In the genomic region with DNA sequence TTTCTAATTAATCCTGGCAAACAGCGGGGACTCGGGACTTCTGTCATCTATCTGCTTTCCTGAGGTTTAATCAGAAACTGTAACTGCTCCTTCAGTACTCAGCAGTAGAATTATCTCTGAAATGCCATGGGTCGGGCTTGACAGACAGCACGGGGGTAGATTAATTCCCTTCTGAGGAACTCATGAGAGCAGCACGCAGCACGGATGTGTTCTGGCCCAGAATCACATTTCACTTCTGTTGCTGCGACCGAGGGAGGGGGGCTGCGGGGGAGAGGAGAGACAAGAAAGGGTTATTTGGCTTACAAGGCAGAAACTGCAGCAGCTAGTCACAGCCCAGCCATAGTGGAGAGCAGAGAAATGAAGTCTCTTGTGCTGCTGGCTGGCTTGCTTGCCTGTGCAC, we compare ENCODE assay signal across 9 mouse cellular contexts. TPM values are rescaled to one million over a fixed set of nuclear protein-coding genes. Genes with fewer than 3 reads are reported as not detected.
DNase-seq lines count a peak whose midpoint lies in the region; ATAC-seq and TF ChIP-seq lines count a peak whose summit lies in the region.
"Had no signal": no experiment of that assay in that cellular context is flagged by ENCODE, and none has a peak within 500 bp of the region (broad histone marks: within the 10 kb centered on the region; RNA-seq: fewer than 3 reads in every experiment).

No protein-coding gene starts in this region.

- no peak overlapping the region for H3K4me2 ChIP-seq in forebrain, embryonic 11.5 days (ENCODE audit: low read depth, low read length, severe bottlenecking)
- H3K4me2 ChIP-seq in hindbrain, embryonic 13.5 days, result no peak overlapping the region
- H3K4me2 ChIP-seq in liver, embryonic 14.5 days (ENCODE audit: low read depth), result peak overlapping the region; percentile 58

- no peak for TF ChIP-seq CTCF in liver, embryonic 14.5 days (IDR thresholded peaks at IDR 0.05; ENCODE audit: low read depth)

- H3K4me1 ChIP-seq in forebrain, embryonic 10.5 days, result peaks cover 7% of the 10 kb centered on the region
- no peaks in the 10 kb centered on the region for H3K4me1 ChIP-seq in forebrain, embryonic 11.5 days (replicated peaks; ENCODE audit: control insufficient read depth, insufficient read depth, low read length)
- peaks cover 12% of the 10 kb centered on the region for H3K4me1 ChIP-seq in hindbrain, embryonic 13.5 days (replicated peaks)
- H3K4me1 ChIP-seq in liver, embryonic 14.5 days (replicated peaks; ENCODE audit: control insufficient read depth in 2 of 2, insufficient read depth in 2 of 2, low read length in 1 of 2), result peaks cover 21 to 30% of the 10 kb centered on the region in 2 experiments

- no peak for DNase-seq in forebrain, embryonic 10.5 days (ENCODE audit: extremely low spot score, low spot score)
- no peak for DNase-seq in forebrain, embryonic 11.5 days (ENCODE audit: low spot score)
- DNase-seq in right cerebral cortex, adult 18-20 months, result peak; percentile 39
- DNase-seq in right cerebral cortex, postnatal 25 days, result no peak
- peak in 2 of 3 experiments; percentile 47 to 49 for DNase-seq in liver, embryonic 14.5 days (ENCODE audit: low read depth in 3 of 3, low spot score in 3 of 3)
- no peak for DNase-seq in spleen, postnatal 14 days (ENCODE audit: low spot score in 2 of 2)
- no peak for DNase-seq in urinary bladder, adult 18-20 months (ENCODE audit: low spot score in 2 of 2)

- peak overlapping the region; percentile 49; the same call in 1 of the 2 replicates for H3K27ac ChIP-seq in forebrain, embryonic 10.5 days
- H3K27ac ChIP-seq in forebrain, embryonic 11.5 days (ENCODE audit: low read depth, low read length), result no peak overlapping the region
- peak overlapping the region; percentile 55 for H3K27ac ChIP-seq in hindbrain, embryonic 13.5 days
- peak overlapping the region; percentile 62 for H3K27ac ChIP-seq in liver, embryonic 14.5 days

- ATAC-seq in forebrain, embryonic 11.5 days (replicated peaks; ENCODE audit: low FRiP score), result no peak
- no peak for ATAC-seq in hindbrain, embryonic 13.5 days (ENCODE audit: low FRiP score)
- peak; percentile 81 for ATAC-seq in liver, embryonic 14.5 days (ENCODE audit: insufficient read depth)

- 64% methylated on average over 9 of the region's 9 CpGs for WGBS in forebrain, embryonic 10.5 days
- WGBS in forebrain, embryonic 11.5 days, result 54% methylated on average over 9 of the region's 9 CpGs
- 33% methylated on average over 9 of the region's 9 CpGs for whole genome bisulfite sequencing in hindbrain, embryonic 13.5 days
- WGBS in liver, embryonic 14.5 days (ENCODE audit: insufficient replicate concordance), result 12% methylated on average over 9 of the region's 9 CpGs

- TF ChIP-seq EP300 in liver, embryonic 14.5 days (IDR thresholded peaks at IDR 0.05; ENCODE audit: low read depth), result peak; percentile 80

- H3K9ac ChIP-seq in forebrain, embryonic 11.5 days (ENCODE audit: low read length), result no peak overlapping the region
- H3K9ac ChIP-seq in hindbrain, embryonic 13.5 days, result no peak overlapping the region
- H3K9ac ChIP-seq in liver, embryonic 14.5 days (replicated peaks), result peak overlapping the region; percentile 53

- no peaks in the 10 kb centered on the region for H3K27me3 ChIP-seq in forebrain, embryonic 10.5 days (ENCODE audit: poor library complexity, severe bottlenecking)
- H3K27me3 ChIP-seq in forebrain, embryonic 11.5 days (ENCODE audit: control insufficient read depth, insufficient read depth, low read length), result no peaks in the 10 kb centered on the region
- H3K27me3 ChIP-seq in hindbrain, embryonic 13.5 days, result no peaks in the 10 kb centered on the region
- no peaks in the 10 kb centered on the region; the same call in 1 of the 2 replicates for H3K27me3 ChIP-seq in liver, embryonic 14.5 days (ENCODE audit: control insufficient read depth, insufficient read depth, low read length)

- H3K36me3 ChIP-seq in forebrain, embryonic 10.5 days (replicated peaks), result no peaks in the 10 kb centered on the region
- H3K36me3 ChIP-seq in forebrain, embryonic 11.5 days (ENCODE audit: control insufficient read depth, insufficient read depth, low read length), result no peaks in the 10 kb centered on the region
- no peaks in the 10 kb centered on the region for H3K36me3 ChIP-seq in hindbrain, embryonic 13.5 days
- H3K36me3 ChIP-seq in liver, embryonic 14.5 days (replicated peaks; ENCODE audit: control insufficient read depth, insufficient read depth, low read depth), result no peaks in the 10 kb centered on the region

- no peaks in the 10 kb centered on the region for H3K9me3 ChIP-seq in forebrain, embryonic 10.5 days
- H3K9me3 ChIP-seq in forebrain, embryonic 11.5 days (ENCODE audit: control insufficient read depth, low read length), result no peaks in the 10 kb centered on the region
- H3K9me3 ChIP-seq in hindbrain, embryonic 13.5 days, result no peaks in the 10 kb centered on the region
- no peaks in the 10 kb centered on the region for H3K9me3 ChIP-seq in liver, embryonic 14.5 days (ENCODE audit: control insufficient read depth, low read length)

- H3K4me3 ChIP-seq in forebrain, embryonic 10.5 days, result no peak overlapping the region
- no peak overlapping the region for H3K4me3 ChIP-seq in forebrain, embryonic 11.5 days (ENCODE audit: low read depth, low read length)
- H3K4me3 ChIP-seq in hindbrain, embryonic 13.5 days, result no peak overlapping the region
- H3K4me3 ChIP-seq in liver, embryonic 14.5 days (ENCODE audit: insufficient read depth in 1 of 2, low read depth in 2 of 2, low read length in 2 of 2), result peak overlapping the region in 1 of 2 experiments; percentile 8; a peak in 1 of 4 replicates

RNA-seq across cellular contexts. Expression of a gene that starts 47.0 kb away (rescaled TPM):
- polyA plus RNA-seq in forebrain, embryonic 10.5 days (2016; fragmentation: Nextera tagmentation; extraction: Ambion mirVana), result not detected in 2 replicates
- not detected in 2 replicates for polyA plus RNA-seq in forebrain, embryonic 11.5 days (2014; fragmentation: Nextera tagmentation; extraction: Ambion mirVana)
- polyA plus RNA-seq in hindbrain, embryonic 13.5 days (2015; fragmentation: Nextera tagmentation; extraction: Ambion mirVana), result not detected in 2 replicates
- not detected in 2 replicates for polyA plus RNA-seq in liver, embryonic 14.5 days (2012; rRNA removed)
- polyA plus RNA-seq in liver, embryonic 14.5 days (2014; fragmentation: Nextera tagmentation; extraction: Ambion mirVana), result not detected in 2 replicates
- polyA plus RNA-seq: cortical plate, adult 2 months had no signal

RNA-seq across cellular contexts. Expression of a gene that starts 54.4 kb away (rescaled TPM):
- 1.4 and 1.5 TPM in 2 replicates for polyA plus RNA-seq in forebrain, embryonic 10.5 days (2016; fragmentation: Nextera tagmentation; extraction: Ambion mirVana)
- polyA plus RNA-seq in forebrain, embryonic 11.5 days (2014; fragmentation: Nextera tagmentation; extraction: Ambion mirVana), result 3.0 and 4.2 TPM in 2 replicates
- polyA plus RNA-seq in hindbrain, embryonic 13.5 days (2015; fragmentation: Nextera tagmentation; extraction: Ambion mirVana), result 0.97 and 1.3 TPM in 2 replicates
- 8.7 and 9.2 TPM in 2 replicates for polyA plus RNA-seq in liver, embryonic 14.5 days (2012; rRNA removed)
- 21.7 and 21.8 TPM in 2 replicates for polyA plus RNA-seq in liver, embryonic 14.5 days (2014; fragmentation: Nextera tagmentation; extraction: Ambion mirVana)

Comparison
In these comparisons a context has a peak if more than half of its experiments do, and no peak if none do; other contexts are left out.
1. DNase-seq: peak in right cerebral cortex, adult 18-20 months (single experiment) and liver, embryonic 14.5 days (2 of 3); none in forebrain, embryonic 10.5 days (single experiment), forebrain, embryonic 11.5 days (single experiment), right cerebral cortex, postnatal 25 days (single experiment), spleen, postnatal 14 days (0 of 2) and urinary bladder, adult 18-20 months (0 of 2).